Mouse (Mus musculus) layer of hippocampus, postnatal 14 days (tissue): ENCODE measurements around the gene Tomm34. TPM values are rescaled to one million over a fixed set of nuclear protein-coding genes. Genes with fewer than 3 reads are reported as not detected.
"Not testable (repeated sequence)": the region's sequence is repeated elsewhere in the genome, so short reads cannot be mapped to it uniquely, and the experiment has no call there.

Experiments
- DNase-seq, 2 experiments: peaks; one replicate each; pipeline ENCODE4 v3.0.0; 2021 to 2022; ENCODE audit warnings: low spot score in 2 of 2, mixed read lengths in 1 of 2
- total RNA-seq, 2 experiments: library from RNA; stranded (reverse); gene quantifications; 2 replicates each; pipeline ENCODE4 v1.2.3; 2021

Gene Tomm34
- total RNA-seq, 2 experiments from 2014 or later, result 55.3 to 58.4 TPM

DNA sequence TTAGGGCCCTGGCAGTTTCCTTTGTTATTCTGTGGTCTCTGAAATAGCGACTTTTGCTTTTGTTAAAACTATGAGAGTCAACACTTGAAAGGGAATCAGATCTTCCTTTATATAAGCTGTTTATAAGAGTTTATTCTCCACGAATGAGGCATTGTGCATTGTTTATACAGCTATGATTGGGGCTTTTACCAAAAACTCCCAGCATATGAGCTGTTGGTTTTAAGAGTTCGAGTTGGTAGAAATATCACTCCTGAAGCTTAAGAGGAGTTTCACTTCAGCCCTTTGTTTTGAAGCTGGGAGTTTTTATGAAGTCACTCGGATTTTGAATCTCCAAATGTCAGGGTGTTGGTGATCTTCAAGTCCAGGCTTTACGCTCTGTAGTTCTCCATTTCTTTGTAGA, 6.9 kb upstream of the Tomm34 start:
- DNase-seq, result no peak

DNA sequence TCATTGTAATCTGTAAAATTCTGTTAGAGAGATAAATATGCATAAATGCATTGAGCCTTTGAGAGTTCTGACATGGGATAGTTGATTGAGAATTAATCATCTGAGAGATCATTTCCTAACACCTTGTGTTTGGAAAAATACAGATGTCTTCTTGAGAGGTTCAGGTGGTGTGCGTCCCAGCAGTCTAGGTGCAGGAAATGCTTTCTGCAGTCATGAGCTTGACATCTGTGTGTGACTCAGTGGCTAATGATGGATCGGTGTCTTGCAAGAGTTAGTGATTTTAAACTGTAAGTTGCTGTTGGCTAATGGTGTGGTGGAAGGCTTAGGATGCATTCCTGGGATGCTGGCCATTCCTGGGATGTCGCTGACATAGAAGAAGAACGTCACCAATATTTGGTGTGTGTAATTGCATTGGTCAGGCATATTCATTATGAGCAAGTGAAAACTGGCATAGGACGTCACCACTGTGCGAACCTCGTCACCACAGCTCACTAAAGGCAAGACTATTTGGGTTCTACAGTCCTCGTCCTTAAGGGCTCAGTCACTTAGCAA, 6.0 kb upstream of the Tomm34 start:
- DNase-seq, result no peak

DNA sequence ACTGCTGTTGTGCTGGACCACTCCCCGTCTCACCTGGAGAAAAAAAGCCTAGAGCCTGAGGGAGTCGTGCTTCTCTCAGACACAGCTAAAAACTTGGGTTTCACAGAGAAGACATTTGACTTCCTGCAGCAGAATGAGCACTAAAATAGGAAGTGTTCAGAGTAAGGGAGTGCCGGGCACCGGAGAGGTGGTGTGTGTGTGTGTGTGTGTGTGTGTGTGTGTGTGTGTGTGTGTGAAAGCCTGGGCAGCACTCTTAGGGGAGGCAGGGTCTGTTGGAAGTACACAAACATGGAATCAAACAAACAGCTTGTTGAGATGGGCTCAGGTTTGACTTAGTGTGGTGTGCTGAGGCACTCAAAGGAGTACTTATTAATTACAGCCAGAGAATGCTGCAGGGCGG, 4.1 kb upstream of the Tomm34 start:
- no peak for DNase-seq

GRCm38 (mm10) chr2:164073918-164074578, 3.1 kb upstream of the Tomm34 start:
- peak; percentile 94 to 98 for DNase-seq

DNA sequence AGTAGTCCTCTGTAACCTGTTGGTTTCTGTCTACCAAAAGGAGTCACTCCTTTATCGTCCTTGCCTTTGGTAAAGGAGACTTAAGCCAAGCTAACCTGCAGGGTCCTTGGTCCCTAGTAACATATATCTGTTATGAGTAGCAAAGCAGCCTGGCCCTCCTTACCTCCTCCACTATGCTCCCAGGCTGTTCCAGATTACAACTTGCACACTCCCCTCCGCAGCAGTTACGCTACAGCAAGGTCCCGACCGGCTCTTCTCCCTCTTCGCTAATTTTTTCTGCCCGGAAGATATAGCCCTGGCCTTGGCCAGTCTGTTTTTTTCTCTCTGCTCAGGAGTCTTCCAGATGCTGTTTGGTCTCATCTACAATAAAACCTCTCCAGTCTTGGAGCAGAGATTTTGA, 2.2 kb upstream of the Tomm34 start:
- DNase-seq, result no peak

GRCm38 (mm10) chr2:164072109-164072508, 1.1 kb upstream of the Tomm34 start:
- DNase-seq, result no peak

- not testable (repeated sequence) for DNase-seq
Measured at GRCm38 (mm10) chr2:164071437-164071820, 460 bp upstream of the Tomm34 start.

DNA sequence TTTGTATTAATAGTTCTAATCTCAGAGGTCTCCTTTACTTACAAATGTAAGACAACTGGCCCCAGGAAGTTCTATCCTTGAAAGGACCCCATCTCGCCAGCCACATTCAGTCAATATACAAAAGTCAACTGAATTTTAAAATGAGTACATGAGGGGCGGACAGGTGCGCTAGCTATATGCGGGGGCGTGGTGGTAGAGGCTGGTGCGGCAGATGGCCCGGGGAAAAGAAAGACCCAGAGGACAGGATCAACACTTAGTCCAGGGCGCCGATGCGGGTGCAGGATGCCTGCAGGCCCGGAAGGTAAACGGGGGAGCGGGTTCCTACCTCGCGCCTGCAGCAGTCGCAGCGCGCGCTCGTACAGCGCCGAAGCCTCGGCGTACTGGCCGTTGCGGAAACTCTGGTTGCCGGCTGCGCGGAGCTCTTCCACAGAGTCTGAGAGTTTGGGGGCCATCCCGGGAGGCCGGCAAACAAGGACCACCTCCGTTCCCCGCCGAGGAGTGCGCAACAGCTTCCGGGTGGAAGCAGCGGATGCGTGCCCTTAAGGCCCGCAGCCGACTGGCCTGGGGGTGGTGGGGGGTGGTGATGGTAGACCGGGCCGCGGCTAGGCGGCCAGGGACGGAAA, 716 bp downstream of the Tomm34 start, which contains the start of gene Stk4:
Gene Stk4, plus strand, starts transcription at position 181 of the 623 bp plus-strand sequence.
- DNase-seq, result no peak

DNA sequence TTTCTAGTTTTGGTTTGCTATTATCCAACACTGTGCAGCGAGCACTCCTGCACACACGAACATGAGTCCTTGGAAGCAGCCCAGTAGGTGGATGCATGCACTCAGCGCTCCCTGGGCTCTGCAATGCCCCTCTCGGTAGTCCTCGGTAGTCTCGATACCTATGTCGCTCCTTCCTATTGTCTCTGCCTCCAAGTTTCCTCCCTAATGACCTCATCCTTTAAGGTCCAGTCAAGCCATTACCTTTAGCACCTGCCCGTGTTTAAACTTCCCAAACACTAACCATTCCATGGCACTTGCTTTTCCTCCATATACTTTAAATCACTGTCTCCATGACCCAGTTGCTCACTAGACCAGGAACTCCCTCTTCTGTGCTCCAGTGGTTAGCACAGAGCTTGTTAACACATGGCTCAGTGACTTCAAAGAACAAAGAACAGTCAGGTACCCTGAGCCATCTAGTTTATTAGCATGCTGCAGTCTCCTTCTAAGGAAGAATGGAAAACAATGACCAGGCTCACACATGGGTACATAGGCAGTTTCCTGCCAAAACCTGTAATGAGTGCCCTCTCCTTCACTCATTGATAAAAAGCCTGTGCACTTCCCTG, 11.2 kb downstream of the Tomm34 start:
- DNase-seq, result no peak

- no peak for DNase-seq
Measured at GRCm38 (mm10) chr2:164054671-164055070, 16.3 kb downstream of the Tomm34 start.

DNA sequence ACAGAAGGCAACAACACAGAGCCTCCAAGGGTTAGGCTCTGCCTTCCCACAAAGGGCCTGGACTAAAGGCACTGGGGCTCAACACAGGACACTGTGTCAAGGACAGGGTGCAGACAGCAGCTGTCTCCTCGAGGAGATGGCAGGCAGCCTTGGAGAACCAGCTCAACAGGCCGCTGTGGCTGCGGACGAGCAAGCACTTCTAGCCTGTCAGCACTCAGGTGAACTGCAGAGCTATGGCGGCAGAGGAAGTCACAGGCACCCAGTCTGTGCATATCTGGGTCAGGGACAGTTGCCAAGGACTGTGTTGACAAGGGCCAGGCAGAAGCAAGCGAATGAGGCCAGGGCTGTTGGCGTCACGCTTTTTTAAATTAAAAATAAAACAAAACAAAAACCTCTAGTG, 17.2 kb downstream of the Tomm34 start:
- DNase-seq, result no peak

GRCm38 (mm10) chr2:164047197-164047690, 23.7 kb downstream of the Tomm34 start:
- DNase-seq, result no peak

GRCm38 (mm10) chr2:164041523-164041922, 29.4 kb downstream of the Tomm34 start:
- no peak for DNase-seq

GRCm38 (mm10) chr2:164040949-164041348, 30.0 kb downstream of the Tomm34 start:
- DNase-seq, result no peak

DNA sequence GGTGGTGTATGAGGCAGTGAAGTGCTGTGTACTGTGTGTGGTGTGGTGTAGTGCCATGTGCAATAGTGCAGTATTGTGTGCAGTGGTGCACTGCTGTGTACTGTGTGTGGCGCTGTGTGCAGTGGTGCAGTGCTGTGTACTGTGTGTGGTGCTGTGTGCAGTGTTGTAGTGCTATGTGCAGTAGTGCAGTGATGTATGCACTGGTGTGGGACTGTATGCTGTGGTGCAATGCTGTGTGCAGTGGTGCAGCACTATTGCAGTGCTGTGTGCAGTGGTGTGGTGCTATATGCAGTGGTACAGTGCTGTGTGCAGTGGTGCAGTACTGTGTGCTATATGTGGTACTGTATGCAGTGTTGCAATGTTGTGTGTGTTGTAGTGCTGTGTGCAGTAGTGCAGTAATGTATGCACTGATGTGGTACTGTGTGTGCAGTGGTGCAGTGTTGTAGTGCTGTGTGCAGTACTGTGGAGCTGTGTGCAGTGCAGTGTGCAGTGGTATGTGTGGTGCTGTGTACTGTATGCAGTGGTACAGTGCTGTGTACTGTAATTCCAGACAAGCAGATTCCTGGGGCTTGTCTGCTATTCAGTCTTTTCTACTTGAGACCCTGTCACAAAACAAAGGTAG, 32.5 kb downstream of the Tomm34 start:
- no peak for DNase-seq

- no peak for DNase-seq
Measured at GRCm38 (mm10) chr2:164036520-164037019, 34.4 kb downstream of the Tomm34 start.

- DNase-seq, result no peak
Measured at GRCm38 (mm10) chr2:164032973-164033372, 38.0 kb downstream of the Tomm34 start.

DNA sequence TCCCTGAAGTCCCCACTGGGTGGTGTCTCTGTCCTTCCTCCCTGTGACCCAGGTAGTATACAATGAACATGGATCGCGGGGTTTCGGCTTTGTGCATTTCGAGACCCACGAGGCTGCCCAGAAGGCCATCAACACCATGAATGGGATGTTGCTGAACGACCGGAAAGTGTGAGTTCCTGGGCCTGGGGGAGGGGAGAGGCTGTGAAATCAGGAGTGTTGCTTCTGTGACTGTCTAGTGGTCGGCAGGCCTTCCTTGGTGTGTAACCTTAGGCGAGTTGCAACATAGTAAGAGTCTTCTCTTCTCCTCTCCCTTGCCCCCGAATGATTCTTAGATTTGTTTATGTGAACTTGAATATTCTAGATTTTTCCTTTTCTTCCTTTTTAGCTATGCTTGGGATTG, 39.8 kb downstream of the Tomm34 start:
- no peak for DNase-seq

DNA sequence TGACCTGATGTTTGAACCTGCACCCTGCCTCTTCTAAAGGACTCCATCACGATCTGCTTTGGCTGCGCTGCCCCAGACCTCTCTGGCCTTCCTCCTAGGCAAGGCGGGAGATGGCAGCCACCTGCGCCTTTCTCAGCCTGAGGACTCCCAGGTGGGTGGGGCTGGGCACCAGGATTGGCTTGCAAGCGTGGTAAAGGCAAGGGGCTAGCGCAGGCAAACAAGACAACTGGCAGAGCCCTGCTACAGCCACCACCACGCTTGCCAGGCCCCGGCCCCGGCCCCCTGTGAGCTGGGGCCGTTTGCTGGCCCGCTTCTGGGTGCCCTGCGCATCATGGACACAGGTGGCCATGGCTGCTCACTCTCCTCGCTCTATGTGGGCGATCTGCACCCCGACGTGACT, 45.8 kb downstream of the Tomm34 start, which contains the start of gene Pabpc1l:
Gene Pabpc1l, plus strand, starts transcription at position 301 of the 400 bp plus-strand sequence.
- DNase-seq, result no peak

DNA sequence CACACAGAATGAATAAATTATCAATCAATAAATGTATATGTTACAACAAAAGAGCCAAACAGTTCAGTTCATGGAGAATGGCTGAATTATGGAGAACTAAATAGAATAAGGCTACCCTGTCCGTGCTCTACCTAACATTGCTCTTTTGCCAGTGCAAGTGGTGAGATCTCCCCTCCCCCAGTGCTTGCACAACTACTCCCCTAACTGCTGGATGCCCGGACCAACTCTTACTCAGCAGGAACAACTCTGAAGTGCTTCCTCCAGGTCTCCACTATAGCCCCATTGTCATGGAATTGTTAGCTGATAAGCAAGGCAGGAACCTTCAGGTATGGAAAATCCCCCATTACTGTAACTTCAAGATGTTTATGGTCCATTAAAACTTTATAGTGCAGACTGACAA, 48.9 kb downstream of the Tomm34 start:
- no peak for DNase-seq

- no peak for DNase-seq
Measured at GRCm38 (mm10) chr2:164019943-164020342, 51.0 kb downstream of the Tomm34 start.
